Mouse (Mus musculus) intestine, embryonic 14.5 days (tissue): ENCODE results near the gene Btla. TPM values are rescaled to one million over a fixed set of nuclear protein-coding genes. Genes with fewer than 3 reads are reported as not detected.

ENCODE experiments used
- ATAC-seq: fragments of 200-750 bp; cut with Nextera tagmentation; replicated peaks from 2 replicates; pipeline ENCODE4 v1.8.0; 2017; ENCODE audit warnings: low read depth, moderate number of reproducible peaks, moderate TSS enrichment, moderate library complexity; ENCODE audit not compliant: low FRiP score, low TSS enrichment
- DNase-seq: peaks from one replicate; pipeline ENCODE4 v3.0.0-alpha.2; 2018; ENCODE audit warnings: low spot score
- H3K27ac ChIP-seq: fragments of 300-500 bp; sonication (generic); 2 replicates; pipeline ENCODE4 v1.5.1; 2014; ENCODE audit warnings: low read depth, mild to moderate bottlenecking, control low read depth
- H3K27me3 ChIP-seq: fragments of 300-500 bp; sonication (generic); replicated peaks from 2 replicates; pipeline ENCODE4 v1.6.1; 2014; ENCODE audit warnings: low read length, control low read depth; ENCODE audit not compliant: control insufficient read depth, insufficient read depth
- H3K36me3 ChIP-seq: fragments of 300-500 bp; sonication (generic); 2 replicates; pipeline ENCODE4 v1.6.1; 2014; ENCODE audit warnings: low read length, control low read depth; ENCODE audit not compliant: control insufficient read depth, insufficient read depth
- H3K4me1 ChIP-seq: fragments of 300-500 bp; sonication (generic); replicated peaks from 2 replicates; pipeline ENCODE4 v1.6.1; 2014; ENCODE audit warnings: low read length, control low read depth, mixed read lengths; ENCODE audit not compliant: control insufficient read depth, insufficient read depth
- H3K4me2 ChIP-seq: fragments of 300-500 bp; sonication (generic); 2 replicates; pipeline ENCODE4 v1.6.1; 2014; ENCODE audit warnings: low read length
- H3K4me3 ChIP-seq: fragments of 300-500 bp; sonication (generic); 2 replicates; pipeline ENCODE4 v1.5.1; 2014; ENCODE audit warnings: low read depth, low read length, control low read depth, mixed read lengths
- H3K9ac ChIP-seq: fragments of 300-500 bp; sonication (generic); 2 replicates; pipeline ENCODE4 v1.6.1; 2014; ENCODE audit warnings: mild to moderate bottlenecking, low read length
- H3K9me3 ChIP-seq: fragments of 300-500 bp; sonication (generic); 2 replicates; pipeline ENCODE4 v1.6.1; 2016; ENCODE audit warnings: low read length, control low read depth; ENCODE audit not compliant: control insufficient read depth
- WGBS: fragments of 180-500 bp; shearing (Covaris S2); extraction: QIAGEN DNeasy Blood & Tissue Kit; methylation state at CpG from one replicate; pipeline ENCODE4 v1.1.7; 2014; 5-methylcytosine and 5-hydroxymethylcytosine counted together
- polyA plus RNA-seq: library from polyadenylated mRNA; unstranded; fragments of >200 nt; fragmentation: Nextera tagmentation; extraction: Ambion mirVana; gene quantifications from 2 replicates; pipeline ENCODE4 v1.2.1, GENCODE M21; 2014

Gene Btla
- polyA plus RNA-seq, 1 experiment from 2014 or later, result 0.39 TPM

GRCm38 (mm10) chr16:45283093-45283492 is 59.0 kb downstream of the Btla start:
- Histone ChIP-seq H3K4me2 (no peak overlapping the region), H3K9me3 (no peaks in the 10 kb centered on the region), H3K4me3 (no peak overlapping the region), H3K27me3 (no peaks in the 10 kb centered on the region), H3K36me3 (no peaks in the 10 kb centered on the region), H3K4me1 (no peaks in the 10 kb centered on the region), H3K27ac (no peak overlapping the region), H3K9ac (no peak overlapping the region)
- DNase-seq (no peak), ATAC-seq (no peak)
- 77% methylated on average over 1 of the region's 1 CpGs for WGBS

DNA sequence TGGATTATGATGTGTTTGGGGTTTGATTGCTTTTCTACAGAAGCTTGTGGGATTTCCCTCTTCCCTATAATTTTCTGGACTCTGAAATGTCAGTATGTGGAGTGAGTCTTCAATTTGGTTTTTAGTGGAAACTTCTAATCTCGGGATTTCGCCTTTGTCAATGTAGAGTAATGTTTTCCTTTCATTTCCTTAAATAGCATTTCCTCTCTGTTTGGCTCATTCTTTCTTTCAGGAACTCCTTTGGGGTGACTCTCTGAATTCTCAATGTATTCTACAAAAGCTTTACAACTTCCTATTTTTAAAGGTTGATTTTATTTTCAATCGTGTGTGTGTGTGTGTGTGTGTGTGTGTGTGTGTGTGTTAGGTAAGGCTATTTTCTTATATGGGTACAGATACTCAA is 73.7 kb downstream of the Btla start:
- Histone ChIP-seq H3K4me1 (no peaks in the 10 kb centered on the region), H3K9ac (no peak overlapping the region), H3K9me3 (no peaks in the 10 kb centered on the region), H3K36me3 (no peaks in the 10 kb centered on the region), H3K4me3 (no peak overlapping the region), H3K27me3 (no peaks in the 10 kb centered on the region), H3K4me2 (no peak overlapping the region), H3K27ac (no peak overlapping the region)
- DNase-seq, result no peak
- no peak for ATAC-seq
- 67% methylated on average over 3 of the region's 3 CpGs for WGBS

Other genes with a start within 250 kb of the Btla start
- gene Ccdc80, start 130.9 kb upstream of the Btla start, polyA plus RNA-seq, result 78.4 and 80.1 TPM in 2 replicates
- gene Slc35a5, start 65.6 kb upstream of the Btla start, polyA plus RNA-seq, result 18.9 and 19.4 TPM in 2 replicates
- 30.9 and 31.7 TPM in 2 replicates for gene Atg3, start 65.5 kb upstream of the Btla start, polyA plus RNA-seq
- gene Cd200, start 184.7 kb downstream of the Btla start, polyA plus RNA-seq, result 35.5 and 41.7 TPM in 2 replicates